Mouse (Mus musculus): ENCODE measurements at regions not wholly inside any gene's neighbourhood (a gene's known extent, or its start where the extent isn't known, plus 50 kb on each side); places are given as distances from the start of the nearest gene placed in this dataset.

- DNase-seq = no peak
These were observed 249.4 kb downstream of the Sox9 start for GRCm38 (mm10) chr11:113031405-113031804.

- no peak for DNase-seq
These were observed 250.6 kb downstream of the Sox9 start for GRCm38 (mm10) chr11:113032487-113033228.

- DNase-seq = no peak
These were observed 252.9 kb downstream of the Sox9 start for GRCm38 (mm10) chr11:113034911-113035310.

- DNase-seq = no peak
These were observed 255.7 kb downstream of the Sox9 start for GRCm38 (mm10) chr11:113037736-113038135.

- no peak for DNase-seq
These were observed 260.7 kb downstream of the Sox9 start for GRCm38 (mm10) chr11:113042710-113043109.

- peak; percentile 71 to 79 for DNase-seq
These were observed 264.4 kb downstream of the Sox9 start for GRCm38 (mm10) chr11:113046200-113047051.

GRCm38 (mm10) chr11:113048158-113048557, 266.1 kb downstream of the Sox9 start:
- no peak for DNase-seq

- no peak for DNase-seq
These were observed 267.6 kb downstream of the Sox9 start for GRCm38 (mm10) chr11:113049593-113049992.

GRCm38 (mm10) chr11:113052536-113052935, 270.5 kb downstream of the Sox9 start:
- DNase-seq = no peak

GRCm38 (mm10) chr11:113056042-113056632, 274.1 kb downstream of the Sox9 start:
- DNase-seq = peak; percentile 56 to 70

- peak; percentile 93 to 96 for DNase-seq
These were observed 274.8 kb downstream of the Sox9 start for GRCm38 (mm10) chr11:113056824-113057223.

GRCm38 (mm10) chr11:113070365-113070764, 288.3 kb downstream of the Sox9 start:
- no peak for DNase-seq

- no peak for DNase-seq
These were observed 289.9 kb downstream of the Sox9 start for GRCm38 (mm10) chr11:113071942-113072341.

GRCm38 (mm10) chr11:113074328-113074727, 292.3 kb downstream of the Sox9 start:
- DNase-seq = no peak

GRCm38 (mm10) chr11:113076371-113076770, 294.3 kb downstream of the Sox9 start:
- DNase-seq = no peak

GRCm38 (mm10) chr11:113080311-113080710, 298.3 kb downstream of the Sox9 start:
- DNase-seq = no peak

GRCm38 (mm10) chr11:113084442-113084841, 302.4 kb downstream of the Sox9 start:
- DNase-seq = peak; percentile 58 to 67

- no peak for DNase-seq
These were observed 303.5 kb downstream of the Sox9 start for GRCm38 (mm10) chr11:113085556-113085955.

GRCm38 (mm10) chr11:113087084-113087483, 305.1 kb downstream of the Sox9 start:
- no peak for DNase-seq

- no peak for DNase-seq
These were observed 307.8 kb downstream of the Sox9 start for GRCm38 (mm10) chr11:113089637-113090351.

GRCm38 (mm10) chr11:113091901-113092568, 310.0 kb downstream of the Sox9 start:
- peak; percentile 42 to 59 for DNase-seq

- no peak for DNase-seq
These were observed 311.9 kb downstream of the Sox9 start for GRCm38 (mm10) chr11:113093895-113094445.
